Mouse (Mus musculus): ENCODE measurements around the gene Srsf12.

- TF ChIP-seq POLR2A (IDR thresholded peaks at IDR 0.05; ENCODE audit: borderline replicate concordance, extremely low read depth, insufficient read depth, insufficient read length, poor library complexity, severe bottlenecking) (peak; percentile 34; the same call in 1 of the 2 replicates), CTCF (IDR thresholded peaks at IDR 0.05; ENCODE audit: borderline replicate concordance, extremely low read depth, insufficient read depth, insufficient read length) (no peak)
Measured at GRCm38 (mm10) chr4:33208881-33209841, at the start of gene Srsf12.
